Mouse (Mus musculus): Measurements from ENCODE around the gene Apol6.

Apol6 gene

GRCm38 (mm10) chr15:77044597-77045320, at the start of gene Apol6:
Gene Apol6, plus strand, starts transcription at chr15:77044729.
- in situ Hi-C loops (cut with MboI, MseI): no loop called here

GRCm38 (mm10) chr15:76998048-76998447, 46.5 kb upstream of the Apol6 start:
- in situ Hi-C loops (cut with MboI, MseI): no loop called here

GRCm38 (mm10) chr15:76998878-76999588, 45.5 kb upstream of the Apol6 start:
- in situ Hi-C loops (cut with MboI, MseI): no loop called here

GRCm38 (mm10) chr15:77003173-77003867, 41.2 kb upstream of the Apol6 start:
- in situ Hi-C loops (cut with MboI, MseI): no loop called here

GRCm38 (mm10) chr15:77003868-77004215, 40.7 kb upstream of the Apol6 start:
- in situ Hi-C loops (cut with MboI, MseI): no loop called here

GRCm38 (mm10) chr15:77008851-77009250, 35.7 kb upstream of the Apol6 start:
- in situ Hi-C loops (cut with MboI, MseI): no loop called here

GRCm38 (mm10) chr15:77013753-77014241, 30.7 kb upstream of the Apol6 start:
- in situ Hi-C loops (cut with MboI, MseI): no loop called here

- in situ Hi-C loops (cut with MboI, MseI): no loop called here
Observed at GRCm38 (mm10) chr15:77014431-77014830, 30.1 kb upstream of the Apol6 start.

GRCm38 (mm10) chr15:77014985-77015384, 29.5 kb upstream of the Apol6 start:
- in situ Hi-C loops (cut with MboI, MseI): no loop called here

- in situ Hi-C loops (cut with MboI, MseI): no loop called here
Observed at GRCm38 (mm10) chr15:77016509-77016908, 28.0 kb upstream of the Apol6 start.

GRCm38 (mm10) chr15:77017897-77018296, 26.6 kb upstream of the Apol6 start:
- in situ Hi-C loops (cut with MboI, MseI): no loop called here

GRCm38 (mm10) chr15:77018740-77019340, 25.7 kb upstream of the Apol6 start:
- in situ Hi-C loops (cut with MboI, MseI): no loop called here

- in situ Hi-C loops (cut with MboI, MseI): no loop called here
Observed at GRCm38 (mm10) chr15:77019533-77019932, 25.0 kb upstream of the Apol6 start.

- in situ Hi-C loops (cut with MboI, MseI): no loop called here
Observed at GRCm38 (mm10) chr15:77020136-77020535, 24.4 kb upstream of the Apol6 start.

- in situ Hi-C loops (cut with MboI, MseI): no loop called here
Observed at GRCm38 (mm10) chr15:77021056-77021455, 23.5 kb upstream of the Apol6 start.

GRCm38 (mm10) chr15:77021851-77022250, 22.7 kb upstream of the Apol6 start:
- in situ Hi-C loops (cut with MboI, MseI): no loop called here

- in situ Hi-C loops (cut with MboI, MseI): no loop called here
Observed at GRCm38 (mm10) chr15:77022401-77022957, 22.1 kb upstream of the Apol6 start.

GRCm38 (mm10) chr15:77025884-77026583, 18.5 kb upstream of the Apol6 start:
- in situ Hi-C loops (cut with MboI, MseI): no loop called here

GRCm38 (mm10) chr15:77027117-77027516, 17.4 kb upstream of the Apol6 start:
- in situ Hi-C loops (cut with MboI, MseI): no loop called here

GRCm38 (mm10) chr15:77027675-77028074, 16.9 kb upstream of the Apol6 start:
- in situ Hi-C loops (cut with MboI, MseI): no loop called here

GRCm38 (mm10) chr15:77029331-77029991, 15.1 kb upstream of the Apol6 start:
- in situ Hi-C loops (cut with MboI, MseI): no loop called here

Measured in T-helper 2 cell (primary cell).